Comparison of ENCODE assay signal across 9 mouse cellular contexts in genomic region chr5:72580088-72580969, GRCm38 (mm10). TPM values are rescaled to one million over a fixed set of nuclear protein-coding genes. Genes with fewer than 3 reads are reported as not detected.
A peak's percentile ranks its signal among the peaks of the same experiment; 100 is the strongest.
DNase-seq lines count a peak whose midpoint lies in the region; ATAC-seq and TF ChIP-seq lines count a peak whose summit lies in the region.
"Not testable (repeated sequence)": the region's sequence is repeated elsewhere in the genome, so short reads cannot be mapped to it uniquely, and the experiment has no call there.
"Had no signal": no experiment of that assay in that cellular context is flagged by ENCODE, and none has a peak within 500 bp of the region (broad histone marks: within the 10 kb centered on the region; RNA-seq: fewer than 3 reads in every experiment).

No protein-coding gene starts in this region.

- H3K27ac ChIP-seq in forebrain, embryonic 11.5 days (ENCODE audit: low read depth, low read length); lung, embryonic 14.5 days (ENCODE audit: low read depth); neural tube, embryonic 11.5 days (ENCODE audit: low read depth, low read length): not testable (repeated sequence)
- H3K27ac ChIP-seq in hindbrain, embryonic 10.5 days = peak overlapping the region; percentile 71

- TF ChIP-seq CTCF in lung, embryonic 14.5 days (IDR thresholded peaks at IDR 0.05; ENCODE audit: low read depth) = not testable (repeated sequence)

- peak; percentile 35 for DNase-seq in CD4-positive, CD25-positive, alpha-beta regulatory T cell, adult 2 months (ENCODE audit: low read depth, low spot score)
- DNase-seq in forebrain, embryonic 11.5 days (ENCODE audit: low spot score) = peak; percentile 66
- DNase-seq in hindbrain, embryonic 10.5 days (ENCODE audit: low spot score) = peak; percentile 67
- peak; percentile 13 for DNase-seq in kidney, postnatal 10 days
- peak; percentile 24 for DNase-seq in lung, embryonic 14.5 days
- DNase-seq in neural tube, embryonic 11.5 days (ENCODE audit: low spot score) = peak; percentile 43
- DNase-seq in testis, postnatal 10 days (ENCODE audit: low spot score) = peak; percentile 49

- WGBS in forebrain, embryonic 11.5 days = 8% methylated on average over 56 of the region's 73 CpGs
- WGBS in hindbrain, embryonic 10.5 days = 5% methylated on average over 64 of the region's 73 CpGs
- 5% methylated on average over 47 of the region's 73 CpGs for WGBS in lung, embryonic 14.5 days
- WGBS in neural tube, embryonic 11.5 days = 9% methylated on average over 50 of the region's 73 CpGs

- H3K4me1 ChIP-seq in forebrain, embryonic 11.5 days (replicated peaks; ENCODE audit: control insufficient read depth, insufficient read depth, low read length); lung, embryonic 14.5 days (ENCODE audit: insufficient read depth); neural tube, embryonic 11.5 days (ENCODE audit: control insufficient read depth, insufficient read depth, low read length): not testable (repeated sequence)
- peaks cover 15% of the 10 kb centered on the region for H3K4me1 ChIP-seq in hindbrain, embryonic 10.5 days (replicated peaks)

- H3K9me3 ChIP-seq in forebrain, embryonic 11.5 days (ENCODE audit: control insufficient read depth, low read length); hindbrain, embryonic 10.5 days; lung, embryonic 14.5 days (ENCODE audit: low read depth, low read length); neural tube, embryonic 11.5 days (ENCODE audit: control insufficient read depth, low read length): not testable (repeated sequence)

- peak; percentile 47; the same call in 1 of the 2 replicates for ATAC-seq in cerebellum, adult (ENCODE audit: insufficient number of reproducible peaks, low FRiP score, low TSS enrichment)
- peak; percentile 77 for ATAC-seq in forebrain, embryonic 11.5 days (replicated peaks; ENCODE audit: low FRiP score)
- peak; percentile 78 for ATAC-seq in lung, embryonic 14.5 days (ENCODE audit: insufficient read depth)
- peak; percentile 74 for ATAC-seq in neural tube, embryonic 11.5 days (ENCODE audit: insufficient read depth, low FRiP score, low TSS enrichment)

- H3K4me3 ChIP-seq in forebrain, embryonic 11.5 days (ENCODE audit: low read depth, low read length) = peak overlapping the region; percentile 35
- peak overlapping the region; percentile 61 for H3K4me3 ChIP-seq in hindbrain, embryonic 10.5 days
- H3K4me3 ChIP-seq in lung, embryonic 14.5 days (ENCODE audit: low read depth, low read length) = peak overlapping the region; percentile 39
- H3K4me3 ChIP-seq in neural tube, embryonic 11.5 days (ENCODE audit: low read depth, low read length) = peak overlapping the region; percentile 40

- peak overlapping the region; percentile 45 for H3K9ac ChIP-seq in forebrain, embryonic 11.5 days (ENCODE audit: low read length)
- H3K9ac ChIP-seq in lung, embryonic 14.5 days = not testable (repeated sequence)
- peak overlapping the region; percentile 47 for H3K9ac ChIP-seq in neural tube, embryonic 11.5 days (ENCODE audit: low read length)

- not testable (repeated sequence) for H3K36me3 ChIP-seq in forebrain, embryonic 11.5 days (ENCODE audit: control insufficient read depth, insufficient read depth, low read length); hindbrain, embryonic 10.5 days; lung, embryonic 14.5 days (ENCODE audit: insufficient read depth); neural tube, embryonic 11.5 days (ENCODE audit: control insufficient read depth, insufficient read depth, low read length)

- peak overlapping the region; percentile 70 for H3K4me2 ChIP-seq in forebrain, embryonic 11.5 days (ENCODE audit: low read depth, low read length, severe bottlenecking)
- H3K4me2 ChIP-seq in lung, embryonic 14.5 days = peak overlapping the region; percentile 71
- peak overlapping the region; percentile 72 for H3K4me2 ChIP-seq in neural tube, embryonic 11.5 days (ENCODE audit: low read depth)

- not testable (repeated sequence) for H3K27me3 ChIP-seq in forebrain, embryonic 11.5 days (ENCODE audit: control insufficient read depth, insufficient read depth, low read length); neural tube, embryonic 11.5 days (ENCODE audit: control insufficient read depth, insufficient read depth, low read length)
- peaks cover 50% of the 10 kb centered on the region for H3K27me3 ChIP-seq in hindbrain, embryonic 10.5 days (ENCODE audit: insufficient read depth, poor library complexity, severe bottlenecking)
- H3K27me3 ChIP-seq in lung, embryonic 14.5 days (ENCODE audit: insufficient read depth, low read length) = peaks cover 11% of the 10 kb centered on the region

RNA-seq across cellular contexts. Expression of gene Zar1, which starts 0.7 kb away (rescaled TPM):
- polyA plus RNA-seq in forebrain, embryonic 11.5 days (2014; fragmentation: Nextera tagmentation; extraction: Ambion mirVana) = 0.36 and 0.63 TPM in 2 replicates
- polyA plus RNA-seq in hindbrain, embryonic 10.5 days (2016; fragmentation: Nextera tagmentation; extraction: Ambion mirVana) = 0.40 and 1.8 TPM in 2 replicates
- 0.14 TPM in 1 of 2 replicates, not detected in the other for polyA plus RNA-seq in lung, embryonic 14.5 days (2014; fragmentation: Nextera tagmentation; extraction: Ambion mirVana)
- 1.1 and 1.3 TPM in 2 replicates for polyA plus RNA-seq in neural tube, embryonic 11.5 days (2014; fragmentation: Nextera tagmentation; extraction: Ambion mirVana)
- polyA plus RNA-seq: large intestine, adult 2 months had no signal

RNA-seq across cellular contexts. Expression of gene Gm5868, which starts 7.0 kb away (rescaled TPM):
- 1.3 and 2.0 TPM in 2 replicates for polyA plus RNA-seq in forebrain, embryonic 11.5 days (2014; fragmentation: Nextera tagmentation; extraction: Ambion mirVana)
- 3.2 and 7.0 TPM in 2 replicates for polyA plus RNA-seq in hindbrain, embryonic 10.5 days (2016; fragmentation: Nextera tagmentation; extraction: Ambion mirVana)
- polyA plus RNA-seq in lung, embryonic 14.5 days (2014; fragmentation: Nextera tagmentation; extraction: Ambion mirVana) = 0.17 and 0.20 TPM in 2 replicates
- 8.7 and 10.1 TPM in 2 replicates for polyA plus RNA-seq in neural tube, embryonic 11.5 days (2014; fragmentation: Nextera tagmentation; extraction: Ambion mirVana)
- polyA plus RNA-seq: large intestine, adult 2 months had no signal

RNA-seq across cellular contexts. Expression of gene Nfxl1, which starts 20.8 kb away (rescaled TPM):
- 24.3 and 24.9 TPM in 2 replicates for polyA plus RNA-seq in forebrain, embryonic 11.5 days (2014; fragmentation: Nextera tagmentation; extraction: Ambion mirVana)
- 14.9 and 18.1 TPM in 2 replicates for polyA plus RNA-seq in hindbrain, embryonic 10.5 days (2016; fragmentation: Nextera tagmentation; extraction: Ambion mirVana)
- 23.2 and 25.4 TPM in 2 replicates for polyA plus RNA-seq in lung, embryonic 14.5 days (2014; fragmentation: Nextera tagmentation; extraction: Ambion mirVana)
- polyA plus RNA-seq in neural tube, embryonic 11.5 days (2014; fragmentation: Nextera tagmentation; extraction: Ambion mirVana) = 24.1 and 26.2 TPM in 2 replicates

Comparison
In these comparisons a context has a peak if more than half of its experiments do, and no peak if none do; other contexts are left out.
1. DNase-seq: peak in every context shown above with its lines; median percentile 67 in hindbrain, embryonic 10.5 days; 66 in forebrain, embryonic 11.5 days; 49 in testis, postnatal 10 days; 43 in neural tube, embryonic 11.5 days; 35 in CD4-positive, CD25-positive, alpha-beta regulatory T cell, adult 2 months; 24 in lung, embryonic 14.5 days; 13 in kidney, postnatal 10 days.